Comparison of ENCODE assay signal across 8 mouse cellular contexts in genomic region chr7:25788220-25789128, GRCm38 (mm10). TPM values are rescaled to one million over a fixed set of nuclear protein-coding genes. Genes with fewer than 3 reads are reported as not detected.
DNase-seq lines count a peak whose midpoint lies in the region; ATAC-seq and TF ChIP-seq lines count a peak whose summit lies in the region.

Gene Axl (minus strand): TSS chr7:25788705.

- H3K9ac ChIP-seq in forebrain, embryonic 14.5 days (ENCODE audit: low read length): peak within 1 kb of the TSS; percentile 65
- H3K9ac ChIP-seq in heart, postnatal 0 days (replicated peaks; ENCODE audit: low read depth, low read length): peak within 1 kb of the TSS; percentile 46
- H3K9ac ChIP-seq in liver, embryonic 15.5 days: no peak within 1 kb of the TSS
- H3K9ac ChIP-seq in neural tube, embryonic 13.5 days: peak within 1 kb of the TSS; percentile 68

- TF ChIP-seq EP300 in heart, postnatal 0 days (IDR thresholded peaks at IDR 0.05; ENCODE audit: low read depth): no peak

- no peaks in the 10 kb centered on the region for H3K27me3 ChIP-seq in forebrain, embryonic 14.5 days (replicated peaks; ENCODE audit: control insufficient read depth, insufficient read depth, low read length)
- H3K27me3 ChIP-seq in heart, postnatal 0 days (ENCODE audit: control insufficient read depth, insufficient read depth, low read length): no peaks in the 10 kb centered on the region
- H3K27me3 ChIP-seq in liver, embryonic 15.5 days: peaks cover 21% of the 10 kb centered on the region; the same call in 1 of the 2 replicates
- no peaks in the 10 kb centered on the region; the same call in 1 of the 2 replicates for H3K27me3 ChIP-seq in neural tube, embryonic 13.5 days

- H3K4me2 ChIP-seq in forebrain, embryonic 14.5 days (ENCODE audit: low read length): peak within 1 kb of the TSS; percentile 75
- peak within 1 kb of the TSS; percentile 64 for H3K4me2 ChIP-seq in heart, postnatal 0 days (ENCODE audit: low read depth, low read length)
- H3K4me2 ChIP-seq in liver, embryonic 15.5 days: peak within 1 kb of the TSS; percentile 39
- peak within 1 kb of the TSS; percentile 67 for H3K4me2 ChIP-seq in neural tube, embryonic 13.5 days

- H3K4me3 ChIP-seq in forebrain, embryonic 14.5 days (ENCODE audit: low read depth, low read length): peak within 1 kb of the TSS; percentile 40
- peak within 1 kb of the TSS; percentile 49 for H3K4me3 ChIP-seq in heart, postnatal 0 days (ENCODE audit: low read depth, low read length)
- H3K4me3 ChIP-seq in liver, embryonic 15.5 days (replicated peaks): peak within 1 kb of the TSS; percentile 40
- H3K4me3 ChIP-seq in neural tube, embryonic 13.5 days: peak within 1 kb of the TSS; percentile 44

- H3K36me3 ChIP-seq in forebrain, embryonic 14.5 days (ENCODE audit: control insufficient read depth, insufficient read depth, low read length): no peaks in the 10 kb centered on the region
- no peaks in the 10 kb centered on the region for H3K36me3 ChIP-seq in heart, postnatal 0 days (replicated peaks; ENCODE audit: control insufficient read depth, insufficient read depth, low read length)
- H3K36me3 ChIP-seq in liver, embryonic 15.5 days (replicated peaks): no peaks in the 10 kb centered on the region
- H3K36me3 ChIP-seq in neural tube, embryonic 13.5 days: no peaks in the 10 kb centered on the region

- DNase-seq in Muller cell, postnatal 12 days (ENCODE audit: inconsistent ontology term): peak; percentile 96
- DNase-seq in cerebellum, adult 11-12 months: peak; percentile 28
- DNase-seq in forebrain, embryonic 14.5 days (ENCODE audit: low spot score): peak; percentile 79
- DNase-seq in heart, postnatal 0 days (ENCODE audit: low spot score): no peak
- peak; percentile 61 to 81 for DNase-seq in kidney, postnatal 25 days

- peak; percentile 91 for ATAC-seq in forebrain, embryonic 14.5 days
- ATAC-seq in heart, postnatal 0 days (ENCODE audit: insufficient read depth, low read depth): peak; percentile 65
- peak; percentile 27; the same call in 1 of the 2 replicates for ATAC-seq in liver, embryonic 15.5 days (ENCODE audit: insufficient read depth)
- peak; percentile 85 for ATAC-seq in neural tube, embryonic 13.5 days (ENCODE audit: low read depth)
- ATAC-seq in monocyte, adult 5-6 weeks (replicated peaks; ENCODE audit: insufficient number of reproducible peaks, low FRiP score, low TSS enrichment, poor library complexity, severe bottlenecking): no peak

- 0% methylated on average over 27 of the region's 30 CpGs for WGBS in forebrain, embryonic 14.5 days
- WGBS in heart, postnatal 0 days: 1% methylated on average over 22 of the region's 30 CpGs
- 3% methylated on average over 29 of the region's 30 CpGs for WGBS in liver, embryonic 15.5 days (ENCODE audit: insufficient replicate concordance)
- under 1% methylated on average over 27 of the region's 30 CpGs for WGBS in neural tube, embryonic 13.5 days

- peak within 1 kb of the TSS; percentile 52; the same call in 1 of the 2 replicates for H3K27ac ChIP-seq in forebrain, embryonic 14.5 days (ENCODE audit: low read depth, low read length)
- H3K27ac ChIP-seq in heart, postnatal 0 days (ENCODE audit: low read depth): peak within 1 kb of the TSS; percentile 68
- no peak within 1 kb of the TSS for H3K27ac ChIP-seq in liver, embryonic 15.5 days (replicated peaks)
- no peak within 1 kb of the TSS; the same call in 1 of the 2 replicates for H3K27ac ChIP-seq in neural tube, embryonic 13.5 days (replicated peaks)

- TF ChIP-seq CTCF in heart, postnatal 0 days (IDR thresholded peaks at IDR 0.05; ENCODE audit: low read depth): no peak

- 0 out of 2 replicates have a peak, but pooled peaks cover 5% of the 10 kb centered on the region for H3K4me1 ChIP-seq in forebrain, embryonic 14.5 days (ENCODE audit: control insufficient read depth, insufficient read depth, low read length)
- H3K4me1 ChIP-seq in heart, postnatal 0 days (ENCODE audit: control insufficient read depth, insufficient read depth): peaks cover 14% of the 10 kb centered on the region
- H3K4me1 ChIP-seq in liver, embryonic 15.5 days (replicated peaks): peaks cover 10% of the 10 kb centered on the region; the same call in 1 of the 2 replicates
- H3K4me1 ChIP-seq in neural tube, embryonic 13.5 days (replicated peaks): peaks cover 19% of the 10 kb centered on the region

- H3K9me3 ChIP-seq in forebrain, embryonic 14.5 days (replicated peaks; ENCODE audit: control insufficient read depth, low read length): no peaks in the 10 kb centered on the region
- H3K9me3 ChIP-seq in heart, postnatal 0 days (replicated peaks; ENCODE audit: control insufficient read depth, low read length): no peaks in the 10 kb centered on the region
- H3K9me3 ChIP-seq in liver, embryonic 15.5 days (replicated peaks): no peaks in the 10 kb centered on the region
- H3K9me3 ChIP-seq in neural tube, embryonic 13.5 days: no peaks in the 10 kb centered on the region

RNA-seq across cellular contexts. Expression of gene Axl, which starts in this region (rescaled TPM):
- 15.8 and 16.7 TPM in 2 replicates for polyA plus RNA-seq in forebrain, embryonic 14.5 days (2014; fragmentation: Nextera tagmentation; extraction: Ambion mirVana)
- 56.5 and 63.8 TPM in 2 replicates for total RNA-seq in heart, postnatal 0 days (2014; rRNA removed; ENCODE audit: low replicate concordance)
- 32.1 and 33.3 TPM in 2 replicates for polyA plus RNA-seq in heart, postnatal 0 days (2015; fragmentation: Nextera tagmentation; extraction: Ambion mirVana)
- polyA plus RNA-seq in liver, embryonic 15.5 days (2015; fragmentation: Nextera tagmentation; extraction: Ambion mirVana): 18.1 and 22.2 TPM in 2 replicates
- polyA plus RNA-seq in neural tube, embryonic 13.5 days (2015; fragmentation: Nextera tagmentation; extraction: Ambion mirVana): 25.4 and 26.7 TPM in 2 replicates
- 4.9 to 6.4 TPM (median 5.8 TPM) in 3 replicates for total RNA-seq in monocyte, adult 5-6 weeks (2017)

Comparison
In these comparisons a context has a peak if more than half of its experiments do, and no peak if none do; other contexts are left out.
1. H3K27ac ChIP-seq: peak in forebrain, embryonic 14.5 days (single experiment) and heart, postnatal 0 days (single experiment); none in liver, embryonic 15.5 days (single experiment) and neural tube, embryonic 13.5 days (single experiment).
2. Peak in every context shown above with its lines, with median percentiles within 50 percentile points of each other: H3K4me2 ChIP-seq and H3K4me3 ChIP-seq.